Mouse (Mus musculus) cerebellum, adult 11 months (tissue): ENCODE measurements around the gene Gm10273.
"Not testable (repeated sequence)": the region's sequence is repeated elsewhere in the genome, so short reads cannot be mapped to it uniquely, and the experiment has no call there.

Source experiments
- DNase-seq: peaks from one replicate; pipeline ENCODE4 v3.0.0; 2022

The Gm10273 gene

DNA sequence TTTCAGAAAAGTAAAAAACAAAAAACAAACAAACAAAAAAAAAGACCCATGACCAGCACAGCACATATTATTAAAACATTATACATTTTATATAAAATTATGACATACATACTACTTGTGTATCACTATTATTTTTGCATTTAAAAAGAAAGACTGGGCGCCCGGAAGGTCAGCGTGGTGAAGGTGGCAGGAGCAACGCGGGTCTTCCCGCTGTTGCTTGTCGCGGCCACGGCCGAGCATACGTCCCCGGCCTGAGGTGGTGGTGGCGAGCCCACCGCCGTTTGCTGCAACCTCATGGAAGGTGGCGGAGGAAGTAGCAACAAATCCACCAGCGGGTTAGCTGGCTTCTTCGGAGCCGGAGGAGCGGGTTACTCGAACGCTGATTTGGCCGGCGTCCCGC, at the start of gene Gm10273:
Gene Gm10273, plus strand, starts transcription at position 172 of the 400 bp plus-strand sequence.
- not testable (repeated sequence) for DNase-seq

DNA sequence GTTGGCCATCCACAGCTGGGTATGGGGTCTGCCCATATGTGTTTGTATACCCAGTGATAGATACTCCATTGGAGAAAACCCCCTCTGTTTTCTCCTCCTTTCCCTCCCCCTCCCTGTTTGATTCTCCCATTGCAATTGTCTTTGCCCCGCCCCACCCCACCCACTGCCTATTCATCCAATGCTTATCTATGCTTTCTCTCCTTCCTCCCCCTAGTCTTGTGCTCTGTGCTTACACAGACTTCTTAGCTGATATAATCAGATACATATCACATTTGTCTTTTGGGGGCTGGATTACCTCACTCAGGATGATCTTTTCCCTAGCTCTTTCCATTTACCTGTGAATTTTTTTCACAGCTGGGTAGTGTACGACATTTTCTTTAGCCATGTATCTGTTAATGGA, 48.9 kb upstream of the Gm10273 start:
- DNase-seq, result no peak

DNA sequence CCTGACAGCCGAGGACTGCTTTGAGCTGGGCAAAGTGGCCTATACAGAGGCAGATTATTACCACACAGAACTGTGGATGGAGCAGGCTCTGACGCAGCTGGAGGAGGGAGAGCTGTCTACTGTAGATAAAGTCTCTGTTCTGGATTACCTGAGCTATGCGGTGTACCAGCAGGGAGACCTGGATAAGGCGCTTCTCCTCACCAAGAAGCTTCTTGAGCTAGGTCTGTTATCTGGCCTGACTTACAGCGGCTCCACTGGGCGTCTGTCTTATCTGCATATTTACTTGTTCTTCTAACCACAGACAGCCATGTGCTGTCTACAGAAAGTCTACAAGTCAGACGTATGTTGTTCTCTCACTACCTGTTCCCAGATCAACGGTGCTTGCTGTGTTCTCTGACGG, 47.2 kb upstream of the Gm10273 start:
- no peak for DNase-seq

DNA sequence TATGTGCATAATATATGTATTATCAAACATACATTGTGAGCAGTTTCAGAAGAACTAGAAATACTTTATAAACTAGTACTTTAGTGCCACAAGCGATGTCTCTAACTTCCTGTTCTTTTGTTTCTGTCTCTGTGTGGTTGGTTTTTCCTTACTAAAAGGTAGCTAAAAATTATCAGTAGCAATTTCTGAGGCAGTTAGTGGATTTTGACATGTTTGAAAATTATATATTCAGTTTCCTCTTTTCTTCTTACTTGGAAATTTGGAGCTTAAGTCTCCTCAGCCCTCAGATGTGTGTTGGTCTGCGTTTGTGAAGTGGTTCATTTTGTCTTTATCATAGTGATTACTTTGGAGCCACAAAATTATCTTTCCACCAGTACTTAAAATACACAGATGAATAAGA, 45.9 kb upstream of the Gm10273 start:
- no peak for DNase-seq

DNA sequence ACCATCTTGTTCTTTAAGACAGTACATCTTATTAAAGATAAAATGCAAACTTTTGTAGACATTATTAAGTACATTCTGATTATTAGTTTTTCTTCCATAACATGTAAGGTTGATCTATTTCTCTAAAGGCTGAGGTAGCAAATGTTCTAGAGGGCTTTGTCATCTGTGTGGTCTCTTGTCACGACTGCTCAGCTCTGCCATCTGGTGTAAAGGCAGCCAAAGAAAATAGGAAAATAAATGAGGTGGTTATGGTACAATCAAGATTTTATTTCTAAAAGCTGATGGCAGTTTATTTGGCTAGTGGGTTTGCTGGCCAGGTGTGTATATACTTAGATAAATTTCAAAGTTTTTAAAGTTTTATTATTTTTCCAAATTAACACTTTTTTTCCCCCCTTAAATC, 42.4 kb upstream of the Gm10273 start:
- no peak for DNase-seq

DNA sequence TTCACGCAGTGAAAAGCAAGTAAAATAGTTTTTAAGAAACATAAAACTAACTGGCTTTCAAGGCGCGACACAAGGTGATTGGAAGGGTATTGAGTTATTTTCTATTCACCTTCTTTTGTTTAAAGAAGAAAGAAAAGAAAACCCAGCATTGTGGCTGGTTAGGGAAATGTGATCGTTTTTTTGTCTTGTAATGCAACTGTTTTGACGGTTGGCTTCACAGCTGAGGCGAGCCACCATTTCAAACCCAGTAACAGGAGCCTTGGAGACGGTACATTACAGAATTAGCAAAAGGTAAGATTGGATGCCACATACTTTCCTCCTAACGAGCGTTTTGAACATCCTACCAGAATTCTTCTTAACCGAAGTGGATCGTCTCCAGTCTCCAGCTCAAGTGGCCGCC, 41.3 kb upstream of the Gm10273 start:
- DNase-seq, result no peak

DNA sequence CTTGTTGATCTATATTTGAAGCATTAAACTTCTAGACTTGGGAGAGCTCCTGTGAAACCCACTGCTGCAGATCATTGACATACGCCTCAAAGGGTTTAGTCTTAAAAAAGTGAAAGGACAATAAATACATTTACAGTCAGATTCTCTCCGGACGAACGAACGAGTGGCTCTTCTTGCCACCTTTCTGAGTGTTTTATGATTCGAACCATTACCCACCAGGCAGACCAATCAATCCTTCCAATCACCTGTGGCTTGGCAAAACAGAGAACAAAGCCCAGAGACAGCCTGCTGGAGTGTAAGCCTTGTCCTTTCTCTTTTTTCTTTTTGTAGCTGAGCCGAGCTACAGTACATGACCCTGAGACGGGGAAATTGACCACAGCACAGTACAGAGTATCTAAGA, 40.4 kb upstream of the Gm10273 start:
- no peak for DNase-seq

DNA sequence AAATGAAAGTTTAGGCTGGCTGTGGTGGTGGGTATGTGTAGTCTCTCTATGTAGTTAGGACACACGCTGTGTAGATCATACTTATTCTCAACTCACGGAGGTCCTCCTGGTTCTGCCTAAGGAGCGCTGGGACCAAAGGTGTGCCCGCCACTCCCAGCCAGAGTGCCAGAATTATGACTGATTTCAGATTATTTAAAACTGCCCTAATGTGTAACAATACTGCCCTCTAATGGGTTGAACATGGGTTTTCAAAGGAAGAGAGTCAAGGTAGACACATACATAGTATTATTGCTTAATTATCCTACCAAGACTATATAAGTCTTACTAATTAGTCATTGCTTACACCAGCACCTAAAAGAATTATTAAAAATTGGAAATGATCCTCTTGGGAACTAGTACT, 36.7 kb upstream of the Gm10273 start:
- no peak for DNase-seq

DNA sequence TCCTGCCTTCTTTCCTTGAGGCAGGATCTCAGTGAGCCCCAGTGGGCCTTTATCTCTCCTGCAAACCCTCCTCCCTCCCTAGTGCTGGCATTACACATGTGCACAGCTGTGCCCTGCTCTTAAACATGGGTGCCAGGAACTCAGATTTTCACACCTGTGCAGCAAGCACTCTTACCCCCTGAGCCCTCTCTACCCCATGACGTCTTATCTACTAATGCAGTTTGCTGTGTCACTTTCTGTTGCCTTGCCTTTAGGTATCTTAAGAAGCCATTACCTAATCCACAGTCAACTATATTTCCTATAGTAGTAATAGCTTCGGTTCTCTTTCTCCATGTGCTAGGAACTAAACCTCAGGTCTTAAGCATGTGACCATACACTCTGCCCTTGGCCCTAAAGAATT, 32.2 kb upstream of the Gm10273 start:
- DNase-seq, result no peak

DNA sequence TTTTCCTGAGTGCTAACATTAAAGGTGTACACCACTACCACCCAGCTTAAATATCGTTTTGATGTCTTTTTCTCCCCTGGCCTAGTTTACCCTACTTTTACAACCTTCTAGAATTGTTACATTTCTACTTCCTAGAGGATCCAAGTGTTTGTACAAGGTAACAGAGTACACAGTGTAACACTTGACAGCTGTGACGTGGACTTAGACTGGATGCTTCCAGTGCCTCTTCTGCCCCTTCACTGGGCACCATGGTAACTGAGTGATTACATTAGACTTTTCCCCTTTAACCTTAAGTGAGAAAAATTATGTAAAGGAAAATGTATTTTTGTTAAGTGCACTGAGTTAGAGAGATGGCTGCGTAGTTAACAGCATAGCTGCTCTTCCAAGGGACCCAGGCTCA, 30.9 kb upstream of the Gm10273 start:
- DNase-seq, result no peak

DNA sequence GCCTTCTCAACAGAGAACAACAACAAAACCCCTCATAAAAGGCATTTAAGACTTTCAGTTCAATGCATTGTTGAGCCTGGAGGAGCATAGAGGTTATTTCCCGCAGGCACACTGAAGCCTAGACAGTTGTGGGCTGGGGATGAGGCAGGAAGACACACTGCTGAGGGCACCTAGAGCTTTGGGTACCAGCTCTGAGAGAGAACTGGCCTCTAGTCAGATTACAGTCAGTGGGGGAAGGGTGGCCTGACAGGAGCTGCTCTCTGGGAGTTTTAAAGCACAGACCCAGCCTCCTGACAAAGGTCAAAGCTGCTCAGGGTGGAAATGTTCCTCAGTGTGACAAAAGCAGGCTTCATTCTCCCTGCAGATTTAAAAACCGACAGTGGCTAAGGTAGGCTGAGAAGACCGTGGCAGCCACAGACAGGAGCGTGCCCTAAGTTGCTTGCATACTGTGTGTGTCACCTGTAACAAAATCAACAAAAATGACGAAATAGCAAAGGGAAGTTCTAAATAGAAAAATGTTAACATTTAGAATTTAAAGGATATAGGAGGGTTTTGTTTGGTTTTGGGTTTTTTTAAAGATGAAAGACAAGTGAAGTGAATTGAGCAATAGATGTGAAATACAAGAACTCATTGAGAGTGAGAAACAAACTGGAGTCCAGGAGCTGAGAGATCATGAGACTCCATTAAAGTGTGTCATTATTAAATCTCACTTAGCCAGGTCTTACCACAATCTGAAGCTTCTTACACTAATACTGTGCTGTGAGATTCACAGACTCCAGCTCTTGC, 29.4 kb upstream of the Gm10273 start:
- no peak for DNase-seq

DNA sequence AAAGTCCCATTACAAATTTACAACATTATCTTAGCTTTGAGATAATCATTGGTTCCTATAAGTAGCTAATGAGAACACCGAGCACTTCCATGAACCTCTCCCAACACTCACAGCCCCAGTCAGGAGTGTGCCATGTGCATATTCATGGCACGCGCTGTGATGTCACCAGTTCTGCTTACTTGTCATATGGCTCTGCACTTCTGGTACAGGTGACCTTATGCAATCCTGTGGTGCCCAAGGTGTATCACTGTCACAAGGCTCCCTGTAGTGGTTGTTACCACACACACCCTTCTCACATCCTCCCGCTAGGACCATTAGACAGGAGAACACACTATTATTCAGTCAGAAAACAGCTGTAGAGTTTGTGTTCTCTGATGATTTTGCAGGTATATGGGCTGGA, 28.7 kb upstream of the Gm10273 start:
- DNase-seq, result no peak

DNA sequence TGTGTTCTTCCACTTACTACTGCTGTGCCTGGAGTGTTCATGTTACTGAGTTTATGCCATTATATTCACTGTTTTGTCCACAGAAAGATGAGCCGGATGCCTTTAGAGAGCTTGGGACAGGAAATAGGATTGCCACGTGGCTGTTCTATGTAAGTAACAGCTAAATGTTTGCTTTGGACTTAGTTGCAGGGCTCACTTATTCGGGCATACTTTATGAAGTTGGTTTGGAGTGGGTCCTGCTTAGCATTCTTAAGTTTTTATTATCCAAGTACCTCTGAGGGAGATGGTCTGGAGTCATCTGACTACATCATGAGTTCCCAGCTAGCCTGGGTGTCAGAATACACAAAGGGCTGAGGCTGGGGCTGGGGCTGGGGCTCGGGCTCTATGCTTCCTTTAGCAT, 28.2 kb upstream of the Gm10273 start:
- no peak for DNase-seq

DNA sequence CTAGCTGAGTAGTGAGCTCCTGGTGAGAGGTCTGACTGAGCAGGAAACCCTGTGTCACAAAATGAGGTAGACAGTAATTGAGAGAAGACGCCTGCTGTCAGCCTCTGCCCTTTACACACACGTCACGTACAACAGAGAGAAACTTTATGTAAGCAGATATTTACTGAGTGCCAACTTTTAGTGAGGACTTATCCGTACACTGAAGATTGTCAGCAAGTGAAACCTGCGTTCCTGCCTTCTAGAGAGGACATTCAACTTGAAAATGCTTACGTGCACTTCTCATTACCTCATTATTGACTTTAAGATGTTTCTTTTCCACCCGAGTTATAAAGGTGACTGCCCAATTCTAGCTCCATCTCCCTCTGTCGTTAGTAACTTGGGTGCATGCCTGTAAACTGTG, 26.7 kb upstream of the Gm10273 start:
- DNase-seq, result no peak

DNA sequence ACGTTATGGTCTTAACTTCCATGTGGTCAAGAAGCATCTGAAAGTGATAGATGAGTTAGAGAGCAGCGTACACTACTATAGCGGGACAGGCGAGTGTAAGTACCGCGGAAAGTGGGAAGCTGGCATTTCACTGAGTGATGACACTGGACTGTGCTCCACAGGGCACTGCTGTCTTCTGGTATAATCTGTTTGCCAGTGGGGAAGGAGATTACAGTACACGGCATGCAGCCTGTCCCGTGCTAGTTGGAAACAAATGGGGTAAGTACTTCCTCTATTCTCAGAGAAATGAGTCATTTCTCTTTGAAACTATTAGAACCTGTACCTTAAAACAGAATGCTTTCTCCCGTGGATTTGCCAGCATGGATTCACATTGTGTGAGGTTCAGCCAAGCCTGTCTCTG, 26.0 kb upstream of the Gm10273 start:
- no peak for DNase-seq

DNA sequence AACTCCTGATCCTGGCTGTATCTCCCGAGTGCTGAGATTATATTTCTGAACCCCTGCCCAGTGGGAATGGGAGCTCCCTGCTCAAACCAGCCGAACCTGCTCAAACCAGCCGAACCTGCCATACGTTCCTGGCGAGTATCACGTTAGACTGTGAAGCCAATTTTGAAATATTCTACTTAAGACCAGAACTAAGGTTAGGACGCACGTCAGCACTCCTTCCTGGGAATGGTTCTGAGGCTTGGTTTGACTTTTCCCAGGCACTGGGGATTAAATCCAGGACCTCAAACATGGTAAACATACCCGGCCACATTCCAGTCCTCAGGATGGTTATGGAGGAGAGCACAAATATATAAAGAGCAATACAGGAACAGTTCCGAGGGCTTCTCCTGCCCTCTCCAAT, 17.5 kb upstream of the Gm10273 start:
- no peak for DNase-seq

DNA sequence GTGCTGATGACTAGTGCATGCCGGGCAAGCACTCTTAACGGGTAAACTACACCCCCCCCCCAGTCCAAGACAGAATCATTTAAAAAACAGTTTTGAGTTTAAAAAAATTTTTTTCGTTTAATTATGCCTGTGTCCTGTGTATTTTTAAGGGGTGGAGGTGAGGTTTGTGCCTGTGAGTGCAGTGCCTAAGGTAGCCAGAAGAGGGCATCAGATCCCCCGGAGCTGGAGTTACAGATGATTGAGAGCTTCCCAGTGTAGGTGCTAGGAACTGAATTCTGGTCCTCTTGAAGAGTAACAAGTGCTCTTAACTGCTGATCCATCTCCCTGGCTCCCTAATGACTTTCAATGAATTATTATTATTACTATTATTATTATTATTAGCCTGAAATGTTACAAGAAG, 16.7 kb upstream of the Gm10273 start:
- no peak for DNase-seq

DNA sequence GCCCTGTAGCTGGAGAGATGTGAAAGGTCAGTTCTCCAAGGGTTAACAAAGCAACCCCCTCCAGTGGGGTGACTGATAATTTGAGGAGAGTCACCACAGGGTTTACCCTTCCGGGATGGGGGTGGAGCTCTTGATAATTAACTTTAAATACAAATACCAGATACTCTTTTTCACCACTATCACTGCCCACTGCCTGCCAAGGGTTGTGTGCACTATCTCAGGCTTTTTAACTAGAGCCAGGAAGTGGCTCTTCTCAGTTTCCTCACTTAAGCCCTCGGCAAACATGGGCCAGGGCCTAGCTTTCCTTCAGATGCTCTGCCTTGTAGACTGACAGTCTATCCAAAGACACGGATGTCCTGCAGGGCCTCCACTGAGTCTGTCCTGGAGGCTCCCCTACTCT, 15.5 kb upstream of the Gm10273 start:
- DNase-seq, result no peak

DNA sequence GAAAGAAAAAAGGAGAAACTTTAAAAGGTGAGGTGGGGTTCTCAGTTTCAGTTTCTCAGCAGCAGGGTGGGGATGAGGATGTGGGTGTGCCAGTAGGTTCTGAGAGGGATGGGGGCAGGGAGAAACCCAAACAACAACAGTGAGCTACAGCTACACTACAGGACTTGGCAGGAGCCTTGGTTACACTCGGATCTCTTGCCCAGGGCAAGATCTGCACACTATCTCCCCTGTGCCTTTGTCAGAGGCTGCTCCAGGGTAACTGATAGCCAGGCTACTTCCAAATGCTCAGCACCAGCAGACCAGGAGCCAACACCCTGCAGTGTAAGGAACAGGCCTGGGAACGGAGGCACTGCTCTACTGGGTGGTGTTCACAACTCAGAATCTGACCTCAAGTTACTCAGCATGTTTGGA, 15.0 kb upstream of the Gm10273 start:
- DNase-seq, result no peak

DNA sequence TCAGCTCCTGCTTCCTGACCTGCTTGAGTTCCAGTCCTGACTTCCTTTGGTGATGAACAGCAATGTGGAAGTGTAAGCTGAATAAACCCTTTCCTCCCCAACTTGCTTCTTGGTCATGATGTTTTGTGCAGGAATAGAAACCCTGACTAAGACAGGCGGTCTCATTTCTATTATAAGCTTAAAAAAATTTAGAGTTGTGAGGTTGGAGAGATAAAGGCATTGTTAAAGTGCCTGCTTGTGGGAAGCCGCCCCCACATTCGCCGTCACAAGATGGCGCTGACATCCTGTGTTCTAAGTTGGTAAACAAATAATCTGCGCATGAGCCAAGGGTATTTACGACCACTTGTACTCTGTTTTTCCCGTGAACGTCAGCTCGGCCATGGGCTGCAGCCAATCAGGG, 13.9 kb upstream of the Gm10273 start:
- DNase-seq, result not testable (repeated sequence)

DNA sequence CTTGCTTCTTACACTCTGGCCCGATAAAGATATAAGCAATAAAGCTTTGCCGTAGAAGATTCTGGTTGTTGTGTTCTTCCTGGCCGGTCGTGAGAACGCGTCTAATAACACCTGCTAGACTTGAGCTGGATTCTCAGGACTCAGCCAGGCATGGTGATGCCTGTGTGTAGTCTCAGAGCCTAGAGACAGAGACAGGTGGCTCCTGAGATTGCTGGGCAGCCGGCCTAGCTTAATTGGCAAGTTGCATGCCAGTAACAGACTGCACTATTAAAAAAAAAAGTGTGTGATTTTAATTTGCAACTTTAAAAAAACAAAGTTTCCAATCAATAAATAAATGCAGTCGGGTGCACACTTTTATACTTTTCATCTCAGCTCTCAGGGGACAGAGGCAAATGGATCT, 8.5 kb upstream of the Gm10273 start:
- DNase-seq, result peak; percentile 64

DNA sequence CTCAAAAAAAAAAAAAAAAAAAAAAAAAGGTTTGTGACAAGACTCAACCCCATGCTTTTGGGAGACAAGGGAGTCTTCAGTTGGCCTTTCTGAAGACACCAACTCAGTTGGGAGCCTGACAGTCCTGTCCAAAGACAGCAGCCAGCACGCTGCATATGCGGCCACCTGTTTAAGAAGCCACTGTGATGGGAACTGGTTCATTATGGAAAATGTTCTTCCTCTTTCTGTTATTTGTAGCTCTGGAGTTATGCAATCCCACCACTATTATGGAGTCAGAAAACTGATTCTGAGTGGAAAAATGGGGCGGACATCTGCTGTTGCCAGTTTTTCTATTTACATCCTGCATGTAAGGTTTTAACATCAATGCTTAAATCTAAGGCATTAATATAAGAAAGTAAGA, 5.8 kb upstream of the Gm10273 start:
- no peak for DNase-seq

DNA sequence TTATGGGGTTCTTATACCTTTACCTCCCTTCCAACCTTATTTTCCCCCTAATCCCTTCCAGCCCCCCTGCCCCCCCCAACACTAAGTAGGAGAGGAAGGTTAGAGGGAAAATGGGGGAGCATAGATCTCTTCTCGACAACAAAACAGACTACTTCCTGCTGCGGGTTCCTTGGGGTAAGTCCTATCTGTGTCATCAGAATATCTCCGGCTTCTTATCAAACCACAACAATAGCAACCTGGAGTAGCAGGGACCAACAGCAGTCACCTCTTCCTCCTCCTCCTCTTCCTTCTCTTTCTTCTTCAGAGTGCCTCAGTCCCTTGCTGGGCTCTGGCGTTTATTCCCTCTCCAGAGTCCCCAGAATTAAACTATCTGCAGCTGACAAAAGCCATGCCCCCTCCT, 3.5 kb upstream of the Gm10273 start:
- DNase-seq, result no peak

DNA sequence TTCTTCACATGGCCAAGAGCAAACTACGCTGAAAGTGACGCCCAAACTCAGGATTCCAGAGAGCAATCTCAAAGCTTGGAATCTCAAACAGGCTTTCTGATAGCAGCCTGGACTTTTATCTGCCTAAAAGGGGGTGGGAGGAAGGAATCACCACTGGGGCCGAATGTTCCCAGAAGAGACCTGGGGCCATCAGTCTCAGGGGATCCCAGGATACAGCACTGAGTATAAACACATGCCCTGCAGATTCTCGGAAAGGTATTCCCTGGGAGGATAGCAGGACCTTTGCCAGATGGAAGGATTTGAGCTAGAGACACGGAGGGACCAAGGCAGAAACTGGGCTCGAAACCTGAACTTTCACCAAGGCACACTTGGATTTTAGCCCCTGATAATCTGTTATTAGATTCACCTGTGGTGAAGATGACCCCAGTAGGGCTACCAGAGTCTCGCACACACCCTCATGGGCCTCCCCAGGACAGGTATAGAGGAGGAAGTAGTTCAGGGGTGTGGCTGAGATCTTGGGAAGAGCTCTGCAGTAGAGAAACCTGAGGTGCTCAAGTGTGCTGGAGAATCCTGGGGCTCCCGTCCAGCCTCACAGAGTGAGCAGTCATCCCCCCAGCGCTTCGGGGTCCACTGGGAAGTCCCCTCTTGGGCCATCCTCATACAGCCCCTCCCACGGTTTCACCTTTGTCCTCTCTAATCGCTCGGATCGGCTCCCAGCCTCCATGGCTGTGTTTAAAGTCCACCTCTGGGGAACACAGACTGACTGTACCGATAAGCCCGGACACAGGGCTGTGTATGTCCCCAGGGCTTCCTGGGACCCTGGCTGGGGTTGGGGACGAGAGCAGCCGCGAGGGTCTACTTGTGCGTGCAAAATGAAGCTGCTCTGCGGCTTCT, 7.7 kb downstream of the Gm10273 start, which contains the start of gene Pla2g12b:
Gene Pla2g12b, plus strand, starts transcription at position 762 of the 894 bp plus-strand sequence.
- no peak for DNase-seq
